Mouse (Mus musculus): ENCODE results near the gene Spsb1.
A peak's percentile ranks its signal among the peaks of the same experiment; 100 is the strongest.

The Spsb1 gene

DNA sequence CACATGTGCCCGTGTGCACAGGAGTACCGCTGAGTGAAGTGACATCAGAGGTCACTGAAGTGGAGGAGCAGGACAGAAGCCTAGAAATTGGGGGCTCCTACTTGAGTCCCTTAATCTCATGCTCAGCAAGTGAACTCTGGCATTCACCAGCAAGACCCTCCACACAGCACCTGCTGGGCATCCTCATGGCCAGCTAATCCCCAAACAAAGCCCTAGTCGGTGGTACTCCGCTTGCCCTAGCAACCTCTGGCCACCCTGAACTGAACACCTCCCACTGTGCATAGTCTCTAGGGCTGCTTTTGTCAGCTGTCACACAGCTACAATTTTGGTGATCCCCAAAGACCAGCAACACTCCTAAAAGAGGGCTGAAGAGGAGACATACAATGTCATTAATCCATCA lies 44.3 kb downstream of the Spsb1 start:
- no peak for DNase-seq

DNA sequence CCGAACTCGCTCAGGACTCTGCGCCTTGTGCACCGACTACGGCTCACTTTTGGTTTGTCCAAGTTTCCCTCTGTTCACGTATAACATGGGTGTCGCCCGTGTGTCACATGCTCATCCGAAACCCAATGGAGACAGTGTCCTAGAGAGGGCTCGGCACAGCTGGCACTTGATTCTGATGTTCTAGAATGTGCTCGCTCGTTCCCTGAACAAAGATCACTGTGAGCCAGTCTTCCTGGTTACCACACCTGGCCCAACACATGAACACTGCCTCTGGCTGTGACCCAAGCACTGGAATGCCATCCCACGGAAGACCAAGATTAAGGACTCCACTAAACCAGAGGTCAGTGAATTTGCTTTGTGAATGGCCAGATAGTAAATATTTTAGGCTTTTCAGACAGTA lies 45.3 kb downstream of the Spsb1 start:
- DNase-seq: peak in 1 of 2 experiments; percentile 54

GRCm38 (mm10) chr4:149908923-149909322 lies 45.9 kb downstream of the Spsb1 start:
- DNase-seq: no peak

DNA sequence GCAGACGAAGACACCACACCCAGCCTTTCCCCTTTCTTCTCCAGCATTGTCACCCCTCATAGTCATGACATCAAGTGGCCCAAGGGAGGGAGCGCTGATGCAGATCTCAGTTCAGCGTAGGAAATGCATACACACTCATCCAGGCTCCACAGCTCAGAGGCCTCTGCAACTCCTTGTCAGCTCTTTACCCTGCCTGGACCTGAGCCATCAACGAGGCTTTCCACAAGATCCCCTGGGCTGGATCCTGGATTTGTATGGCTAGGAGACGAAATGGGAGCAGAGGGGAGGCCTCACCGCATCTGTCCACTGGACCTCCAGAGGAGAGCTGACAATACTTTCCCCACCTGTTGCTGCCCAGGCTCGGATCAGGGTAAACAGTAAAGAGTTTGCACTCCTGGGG lies 47.2 kb downstream of the Spsb1 start:
- DNase-seq: no peak

DNA sequence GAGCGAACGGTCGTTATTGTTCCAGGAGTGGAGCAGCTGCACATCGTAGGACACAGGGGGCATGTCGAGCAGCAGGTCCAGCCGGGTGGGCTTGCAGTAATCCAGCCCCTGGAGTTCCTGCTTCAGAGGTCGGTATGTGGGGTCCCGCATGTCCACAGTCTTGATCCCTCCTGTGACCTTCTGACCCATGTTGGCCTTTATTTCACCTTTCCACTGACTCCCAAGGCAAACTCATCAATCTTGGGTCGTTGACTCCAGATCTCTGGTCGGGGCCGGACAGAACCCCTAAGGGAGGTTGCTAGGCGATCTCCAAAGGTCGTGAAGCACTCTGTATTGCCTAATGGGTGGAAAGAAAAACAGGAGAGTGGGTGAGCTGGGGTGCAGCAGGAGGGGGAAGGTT lies 47.9 kb downstream of the Spsb1 start:
- no peak for DNase-seq

DNA sequence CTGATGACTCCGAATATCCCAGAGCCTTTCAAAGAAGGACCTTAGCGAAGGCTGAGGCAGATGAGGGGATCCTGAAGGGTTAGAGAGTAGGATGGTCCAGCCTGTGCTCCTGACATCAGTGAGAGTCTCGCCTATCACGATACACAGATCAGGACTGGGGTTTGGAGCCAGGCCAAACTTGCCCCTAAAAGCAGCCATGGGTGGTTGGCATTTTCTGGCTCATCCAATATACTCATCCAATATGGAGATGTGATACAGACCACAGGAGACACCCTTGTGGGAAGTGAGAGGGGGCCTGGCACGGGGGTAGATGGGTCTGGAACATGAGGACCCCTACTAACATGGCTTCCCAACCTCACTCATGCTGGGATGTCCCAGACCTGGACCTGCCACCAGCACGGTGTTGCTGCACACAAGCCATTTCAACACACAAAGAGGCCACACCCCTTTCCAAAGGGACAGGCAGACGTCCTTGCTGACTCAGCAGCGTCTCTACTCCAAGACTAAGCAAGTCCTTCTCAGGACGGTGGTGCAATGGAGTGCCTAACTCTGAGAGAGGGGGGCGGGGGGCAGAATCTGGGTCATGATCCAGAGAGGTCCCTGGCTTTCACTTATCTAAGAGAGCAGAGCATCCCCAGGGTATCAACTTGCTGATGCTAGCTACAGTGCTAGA lies 49.4 kb downstream of the Spsb1 start:
- no peak for DNase-seq

- DNase-seq: peak; percentile 54 to 81
Measured at GRCm38 (mm10) chr4:149903026-149903425, 51.8 kb downstream of the Spsb1 start.

GRCm38 (mm10) chr4:149901349-149901782 lies 53.5 kb downstream of the Spsb1 start:
- DNase-seq: no peak

GRCm38 (mm10) chr4:149897661-149898260 lies 57.1 kb downstream of the Spsb1 start:
- DNase-seq: no peak

GRCm38 (mm10) chr4:149896024-149896538 lies 58.8 kb downstream of the Spsb1 start:
- no peak for DNase-seq

- no peak for DNase-seq
Measured at GRCm38 (mm10) chr4:149895226-149895625, 59.6 kb downstream of the Spsb1 start.

GRCm38 (mm10) chr4:149894300-149894699 lies 60.5 kb downstream of the Spsb1 start:
- no peak for DNase-seq

GRCm38 (mm10) chr4:149893611-149894151 lies 61.2 kb downstream of the Spsb1 start:
- DNase-seq: peak; percentile 26 to 58

GRCm38 (mm10) chr4:149891172-149891960 lies 63.5 kb downstream of the Spsb1 start:
- peak in 1 of 2 experiments; percentile 34 for DNase-seq

- peak; percentile 56 to 81 for DNase-seq
Measured at GRCm38 (mm10) chr4:149890551-149890950, 64.3 kb downstream of the Spsb1 start.

DNA sequence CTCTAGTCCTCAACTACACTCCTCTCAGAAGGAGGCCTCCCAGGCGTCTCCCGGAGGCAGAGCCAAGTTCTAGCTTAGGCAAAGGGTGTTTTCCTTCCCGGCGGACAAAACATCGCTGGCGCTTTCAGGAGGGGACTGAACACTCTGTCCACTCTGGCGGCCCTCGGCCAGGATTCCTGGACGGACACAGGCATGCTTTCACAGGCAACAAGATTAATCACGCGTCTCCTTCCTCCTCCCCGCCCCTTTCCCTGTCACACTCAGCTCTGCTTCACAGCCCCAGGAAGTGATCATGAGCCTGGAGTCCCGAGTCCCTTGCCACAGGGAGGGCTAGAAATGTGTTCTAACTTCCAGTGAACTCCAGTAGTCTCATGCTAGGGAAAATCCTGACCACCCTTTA lies 65.0 kb downstream of the Spsb1 start:
- peak; percentile 89 to 96 for DNase-seq

DNA sequence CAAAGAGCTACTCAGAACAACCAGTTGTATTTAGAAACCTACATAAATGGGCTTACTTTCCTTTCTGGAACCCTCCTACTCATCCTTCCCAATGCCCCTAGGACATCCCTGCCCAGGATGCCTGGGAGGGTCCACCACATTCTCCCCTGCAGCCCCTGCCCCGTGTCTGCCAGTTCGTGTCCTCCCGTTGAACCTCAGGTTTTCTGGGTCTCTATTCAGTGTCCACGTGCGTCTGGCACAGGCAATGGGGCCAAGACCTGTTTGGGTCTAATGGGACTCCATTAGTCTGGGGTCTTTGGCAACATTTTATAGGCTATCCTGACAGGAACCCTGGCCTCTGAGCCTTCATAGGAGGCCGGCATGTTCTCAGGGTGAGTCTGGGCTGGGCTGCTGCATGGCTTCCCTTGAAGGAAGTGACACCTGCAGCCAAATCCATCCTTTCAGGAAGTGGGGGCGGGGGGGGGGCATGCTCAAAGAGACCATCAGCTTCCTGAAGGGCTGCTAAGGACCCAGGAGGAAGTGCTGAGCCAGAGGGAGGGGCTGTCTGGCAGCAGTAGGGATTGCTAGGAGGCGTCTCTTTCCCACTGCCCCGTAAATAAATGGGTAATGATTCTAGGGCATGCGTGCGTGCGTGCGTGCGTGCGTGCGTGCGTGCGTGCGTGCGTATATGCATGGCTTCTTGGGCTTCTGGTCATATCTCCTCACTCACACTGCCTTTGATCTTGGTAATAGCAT lies 65.9 kb downstream of the Spsb1 start:
- peak; percentile 58 to 81 for DNase-seq

GRCm38 (mm10) chr4:149888156-149888555 lies 66.7 kb downstream of the Spsb1 start:
- peak in 1 of 2 experiments; percentile 69 for DNase-seq

GRCm38 (mm10) chr4:149886298-149887271 lies 68.3 kb downstream of the Spsb1 start:
- DNase-seq: peak; percentile 67 to 89

DNA sequence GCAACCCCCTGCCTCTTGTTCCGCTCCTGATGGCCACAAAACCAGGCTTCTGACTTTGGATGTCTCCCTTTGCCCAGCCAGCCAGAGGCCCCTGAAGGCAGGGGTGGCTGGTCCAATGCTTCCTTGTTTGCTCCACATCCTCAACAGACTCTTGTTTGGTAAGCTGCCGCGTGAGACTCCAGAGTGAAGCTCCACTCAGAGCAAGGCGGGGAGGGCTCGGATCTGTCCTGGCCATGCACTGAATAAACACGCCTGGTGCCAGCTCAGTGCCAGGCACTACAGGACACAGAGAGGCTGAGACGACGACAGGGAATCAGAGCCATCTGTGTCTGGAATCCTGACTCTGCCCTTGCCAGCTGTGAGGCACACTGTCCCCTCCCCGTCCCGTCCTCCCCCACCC lies 70.9 kb downstream of the Spsb1 start:
- DNase-seq: no peak
